Mouse (Mus musculus): Measurements from ENCODE around the gene Apopt1. TPM values are rescaled to one million over a fixed set of nuclear protein-coding genes. Genes with fewer than 3 reads are reported as not detected.

The Apopt1 gene
- polyA plus RNA-seq, 1 experiment from 2014 or later, result 53.0 TPM

DNA sequence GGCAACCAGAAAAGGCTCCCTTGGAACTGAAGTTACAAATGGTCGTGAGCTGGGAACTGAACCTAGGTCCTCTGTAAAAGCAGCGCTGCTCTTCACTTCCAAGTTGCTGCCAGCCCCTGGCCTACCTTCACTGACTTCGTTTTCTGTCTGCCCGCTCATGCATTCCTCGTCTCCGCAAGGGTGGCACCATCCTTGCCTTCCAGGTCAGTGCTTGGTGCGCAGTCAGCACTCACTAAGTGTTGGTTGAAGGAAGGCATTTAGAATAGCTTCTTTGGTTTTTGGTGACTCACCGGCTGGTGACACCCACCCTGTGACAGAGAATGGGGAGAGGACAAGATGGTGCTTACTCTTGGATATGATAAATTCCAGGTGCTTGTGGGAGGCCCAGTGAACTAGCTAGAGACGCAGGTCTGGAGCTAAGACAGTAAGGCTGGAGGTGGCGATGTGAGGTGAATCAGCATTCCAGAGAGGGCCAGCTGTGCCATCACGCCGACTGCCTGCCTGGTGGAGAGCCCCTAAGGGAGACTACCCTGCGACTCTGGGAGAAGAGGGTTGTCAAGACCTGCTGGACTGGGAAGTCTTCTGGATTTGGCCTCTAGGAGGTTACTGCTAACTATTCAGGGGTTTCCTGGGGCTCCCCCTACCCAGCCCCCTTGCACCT, 49.7 kb downstream of the Apopt1 start:
- no peaks in the 10 kb centered on the region for H3K9me3 ChIP-seq
- no peak overlapping the region for H3K27ac ChIP-seq
- H3K4me3 ChIP-seq, result no peak overlapping the region
- ATAC-seq (ENCODE audit: insufficient number of reproducible peaks, insufficient read depth, low FRiP score, low TSS enrichment), result no peak
- H3K9ac ChIP-seq, result no peak overlapping the region
- no peaks in the 10 kb centered on the region for H3K27me3 ChIP-seq
- H3K4me1 ChIP-seq, result peaks cover 34% of the 10 kb centered on the region
- WGBS, result 93% methylated on average over 13 of the region's 13 CpGs
- no peak overlapping the region for H3K4me2 ChIP-seq (replicated peaks)
- H3K36me3 ChIP-seq, result peaks cover 11% of the 10 kb centered on the region; the same call in 1 of the 2 replicates

DNA sequence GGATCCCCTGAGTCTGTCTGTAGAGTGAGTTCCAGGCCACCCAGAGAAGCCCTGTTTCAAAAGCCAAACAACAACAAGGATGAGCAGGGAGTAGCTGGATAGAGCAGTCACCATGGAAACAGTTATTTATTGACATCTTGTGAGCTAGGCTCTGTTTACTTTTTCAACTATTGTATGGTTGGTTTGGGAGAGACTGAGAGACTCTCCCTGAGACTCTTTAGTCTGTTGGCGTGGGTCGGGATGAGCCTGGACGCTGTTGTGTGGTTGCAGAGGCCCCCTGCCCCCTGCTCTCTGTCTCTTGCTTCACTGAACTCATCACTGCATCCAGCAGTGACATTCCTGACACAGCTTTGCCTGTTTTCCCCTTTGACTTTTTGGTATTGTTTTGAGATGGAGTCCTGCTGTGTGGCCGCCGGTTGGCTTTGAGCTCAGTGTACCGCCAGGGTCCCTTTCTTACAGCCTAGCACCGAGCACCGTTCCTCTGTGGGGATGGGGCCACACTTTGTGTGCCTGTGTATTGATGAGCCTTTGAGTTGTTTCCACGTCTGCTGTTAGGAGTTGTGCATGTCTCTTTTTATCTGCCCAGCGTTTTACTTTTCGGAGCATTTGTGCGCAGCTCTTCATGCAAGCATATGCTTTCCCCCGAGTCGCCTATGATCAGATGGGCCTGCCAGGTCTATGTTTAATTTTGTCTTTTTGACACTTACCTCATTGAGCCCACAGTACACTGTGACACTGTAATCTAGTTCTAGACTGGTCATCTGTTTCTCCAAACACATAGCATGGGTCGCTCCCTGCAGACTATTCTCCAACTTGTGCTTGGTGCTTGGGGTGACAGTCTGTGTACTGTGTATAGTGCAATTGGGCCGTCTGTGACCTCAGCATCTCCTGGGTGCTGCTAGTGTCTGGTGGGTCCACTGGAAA, 53.5 kb downstream of the Apopt1 start:
- H3K9ac ChIP-seq, result no peak overlapping the region
- no peak overlapping the region for H3K4me3 ChIP-seq
- H3K9me3 ChIP-seq, result no peaks in the 10 kb centered on the region
- no peak overlapping the region for H3K27ac ChIP-seq
- no peak overlapping the region for H3K4me2 ChIP-seq (replicated peaks)
- H3K27me3 ChIP-seq, result no peaks in the 10 kb centered on the region
- ATAC-seq (ENCODE audit: insufficient number of reproducible peaks, insufficient read depth, low FRiP score, low TSS enrichment), result no peak
- peaks cover 11% of the 10 kb centered on the region; the same call in 1 of the 2 replicates for H3K36me3 ChIP-seq
- 52% methylated on average over 16 of the region's 16 CpGs for WGBS
- peaks cover 21% of the 10 kb centered on the region for H3K4me1 ChIP-seq

DNA sequence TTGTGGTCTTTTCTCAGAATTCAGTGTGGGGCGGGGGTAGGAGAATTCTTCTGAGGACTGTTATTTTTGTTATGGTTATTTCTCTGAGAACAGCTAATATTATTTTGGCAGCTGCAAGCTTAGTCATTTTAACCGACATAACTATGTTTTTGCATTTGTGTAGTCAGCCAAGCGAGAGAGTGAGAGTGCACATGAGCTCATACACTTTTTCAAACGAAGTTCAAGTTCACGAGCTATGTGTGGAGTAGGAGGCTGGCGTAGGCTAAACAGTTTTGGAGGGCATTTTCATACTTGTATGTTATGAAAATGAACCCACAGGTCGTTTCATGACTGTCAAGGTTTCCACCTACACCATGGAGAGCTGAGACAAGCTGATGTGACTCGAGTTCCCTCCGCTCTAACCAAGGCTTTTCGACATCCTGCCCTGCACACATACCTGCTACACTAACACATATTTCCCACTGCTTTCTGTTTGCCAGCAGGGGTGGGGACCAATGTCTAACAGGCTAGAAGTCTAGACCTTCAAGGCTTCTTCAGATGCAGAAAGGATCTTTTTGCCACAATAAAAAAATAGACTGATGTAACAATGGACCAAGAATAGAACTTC, 55.4 kb downstream of the Apopt1 start:
- Histone ChIP-seq H3K4me1 (peaks cover 21% of the 10 kb centered on the region), H3K27me3 (no peaks in the 10 kb centered on the region), H3K4me3 (no peak overlapping the region), H3K9ac (no peak overlapping the region), H3K27ac (no peak overlapping the region), H3K36me3 (peaks cover 18% of the 10 kb centered on the region), H3K4me2 (replicated peaks) (no peak overlapping the region), H3K9me3 (no peaks in the 10 kb centered on the region)
- 94% methylated on average over 10 of the region's 10 CpGs for WGBS
- no peak for ATAC-seq (ENCODE audit: insufficient number of reproducible peaks, insufficient read depth, low FRiP score, low TSS enrichment)

DNA sequence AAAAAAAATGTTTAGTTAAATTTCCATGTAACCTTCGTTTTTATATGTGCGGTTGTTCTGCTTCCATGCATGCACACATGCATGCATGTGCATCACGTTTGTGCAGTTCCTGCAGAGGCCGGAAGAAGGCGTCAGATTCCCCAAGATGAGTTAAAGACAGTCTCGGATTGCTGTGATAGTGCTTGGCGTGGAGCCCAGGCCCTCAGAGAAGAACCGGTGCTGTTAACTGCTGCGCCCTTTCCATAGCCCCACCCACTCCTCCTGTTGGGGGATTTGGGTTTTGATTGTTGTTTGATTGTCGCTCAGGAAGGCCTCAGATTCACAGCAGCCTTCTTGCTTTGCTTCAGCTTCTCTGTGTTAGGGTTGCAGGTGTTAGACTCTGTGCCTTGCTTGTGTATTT, 56.2 kb downstream of the Apopt1 start:
- Histone ChIP-seq H3K4me2 (replicated peaks) (no peak overlapping the region), H3K9ac (peak overlapping the region; percentile 19; the same call in 1 of the 2 replicates), H3K36me3 (peaks cover 25% of the 10 kb centered on the region), H3K9me3 (no peaks in the 10 kb centered on the region), H3K4me1 (peaks cover 21% of the 10 kb centered on the region), H3K27me3 (no peaks in the 10 kb centered on the region), H3K27ac (peak overlapping the region; percentile 50; the same call in 1 of the 2 replicates), H3K4me3 (no peak overlapping the region)
- ATAC-seq (ENCODE audit: insufficient number of reproducible peaks, insufficient read depth, low FRiP score, low TSS enrichment), result no peak; the same call in 1 of the 2 replicates
- 44% methylated on average over 10 of the region's 10 CpGs for WGBS

DNA sequence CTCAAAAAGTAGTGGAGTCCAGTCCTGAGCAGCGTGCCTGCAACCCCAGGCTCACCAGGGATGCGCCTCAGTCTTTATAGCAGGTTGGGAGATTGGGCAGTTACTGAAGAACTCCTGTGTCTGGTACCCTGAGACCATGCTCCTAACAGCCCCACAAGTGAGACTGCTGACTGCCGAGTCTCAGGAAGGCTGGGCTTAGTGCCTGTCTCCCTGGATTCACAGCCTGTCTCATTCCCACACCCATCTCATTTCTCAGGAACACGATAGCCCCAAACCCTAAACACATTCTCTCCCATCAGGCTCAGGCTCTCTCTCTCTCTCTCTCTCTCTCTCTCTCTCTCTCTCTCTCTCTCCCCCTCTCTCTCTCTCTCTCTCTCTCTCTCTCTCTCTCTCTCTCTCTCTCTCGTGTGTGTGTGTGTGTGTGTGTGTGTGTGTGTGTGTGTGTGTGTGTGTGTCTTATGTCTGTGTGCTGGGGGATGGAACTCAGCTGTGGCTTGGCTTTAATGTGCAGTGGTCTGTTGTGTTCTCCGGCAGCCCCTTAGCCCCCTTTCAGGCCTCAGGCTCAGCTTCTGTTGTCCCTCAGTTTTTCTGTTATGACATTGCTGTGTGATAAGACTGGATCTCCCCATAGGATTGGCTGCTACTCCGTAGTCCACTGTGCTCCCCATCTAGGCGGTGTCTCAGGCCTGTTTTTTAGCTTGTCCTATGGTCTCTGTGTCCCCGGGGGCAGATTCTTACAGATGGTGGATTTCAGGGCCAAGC, 56.9 kb downstream of the Apopt1 start:
- WGBS, result 68% methylated on average over 8 of the region's 9 CpGs
- 0 out of 2 replicates have a peak overlapping the region, but pooled peaks have one; percentile 50 for H3K27ac ChIP-seq
- peaks cover 32% of the 10 kb centered on the region for H3K36me3 ChIP-seq
- no peak overlapping the region for H3K9ac ChIP-seq
- no peak overlapping the region for H3K4me3 ChIP-seq
- no peaks in the 10 kb centered on the region for H3K27me3 ChIP-seq
- H3K9me3 ChIP-seq, result no peaks in the 10 kb centered on the region
- peaks cover 21% of the 10 kb centered on the region for H3K4me1 ChIP-seq
- ATAC-seq (ENCODE audit: insufficient number of reproducible peaks, insufficient read depth, low FRiP score, low TSS enrichment), result no peak
- H3K4me2 ChIP-seq (replicated peaks), result no peak overlapping the region

DNA sequence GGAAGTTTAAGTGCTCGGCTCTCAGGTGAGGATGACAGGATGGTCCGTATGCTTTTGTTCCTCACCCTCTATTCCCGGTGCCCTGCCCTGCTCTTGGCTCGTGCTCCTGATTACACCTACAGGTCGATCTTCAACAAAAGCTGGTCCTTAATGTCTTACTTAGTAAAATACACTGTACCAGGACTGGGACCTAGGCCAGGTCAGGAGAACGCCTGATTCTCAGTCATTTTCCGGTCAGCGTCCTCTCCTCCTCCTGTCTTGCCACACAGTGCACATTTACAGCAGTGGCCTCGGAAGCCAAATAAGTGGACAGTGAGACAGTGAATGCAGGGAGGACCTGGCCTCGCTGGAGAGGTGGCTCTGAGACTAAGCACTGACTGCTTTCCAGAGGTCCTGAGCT, 57.6 kb downstream of the Apopt1 start:
- Histone ChIP-seq H3K36me3 (peaks cover 39% of the 10 kb centered on the region), H3K9ac (no peak overlapping the region), H3K4me1 (peaks cover 20% of the 10 kb centered on the region), H3K9me3 (no peaks in the 10 kb centered on the region), H3K4me2 (replicated peaks) (no peak overlapping the region), H3K27me3 (no peaks in the 10 kb centered on the region), H3K27ac (no peak overlapping the region), H3K4me3 (no peak overlapping the region)
- WGBS, result 91% methylated on average over 10 of the region's 10 CpGs
- ATAC-seq (ENCODE audit: insufficient number of reproducible peaks, insufficient read depth, low FRiP score, low TSS enrichment), result no peak

DNA sequence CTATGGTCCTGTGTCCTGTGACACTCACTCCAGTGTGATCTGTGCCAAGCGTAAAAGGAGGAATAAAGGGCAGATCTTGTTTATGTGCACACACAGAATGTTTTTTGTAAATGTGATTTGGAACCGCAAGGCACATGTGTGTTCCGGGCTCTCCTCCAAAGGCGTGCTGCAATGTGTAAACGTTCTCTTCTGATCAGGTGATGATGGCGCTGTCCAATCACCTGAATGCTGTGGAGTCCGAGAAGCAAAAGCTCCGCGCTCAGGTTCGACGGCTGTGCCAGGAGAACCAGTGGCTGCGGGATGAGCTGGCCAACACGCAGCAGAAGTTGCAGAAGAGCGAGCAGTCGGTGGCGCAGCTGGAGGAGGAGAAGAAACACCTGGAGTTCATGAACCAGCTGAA, 61.1 kb downstream of the Apopt1 start:
- ATAC-seq (ENCODE audit: insufficient number of reproducible peaks, insufficient read depth, low FRiP score, low TSS enrichment), result no peak
- WGBS, result 91% methylated on average over 16 of the region's 16 CpGs
- peaks cover 7% of the 10 kb centered on the region for H3K4me1 ChIP-seq
- H3K4me3 ChIP-seq, result no peak overlapping the region
- peaks cover 72% of the 10 kb centered on the region for H3K36me3 ChIP-seq
- H3K27me3 ChIP-seq, result no peaks in the 10 kb centered on the region
- H3K9ac ChIP-seq, result no peak overlapping the region
- no peaks in the 10 kb centered on the region for H3K9me3 ChIP-seq
- H3K4me2 ChIP-seq (replicated peaks), result no peak overlapping the region
- H3K27ac ChIP-seq, result no peak overlapping the region

DNA sequence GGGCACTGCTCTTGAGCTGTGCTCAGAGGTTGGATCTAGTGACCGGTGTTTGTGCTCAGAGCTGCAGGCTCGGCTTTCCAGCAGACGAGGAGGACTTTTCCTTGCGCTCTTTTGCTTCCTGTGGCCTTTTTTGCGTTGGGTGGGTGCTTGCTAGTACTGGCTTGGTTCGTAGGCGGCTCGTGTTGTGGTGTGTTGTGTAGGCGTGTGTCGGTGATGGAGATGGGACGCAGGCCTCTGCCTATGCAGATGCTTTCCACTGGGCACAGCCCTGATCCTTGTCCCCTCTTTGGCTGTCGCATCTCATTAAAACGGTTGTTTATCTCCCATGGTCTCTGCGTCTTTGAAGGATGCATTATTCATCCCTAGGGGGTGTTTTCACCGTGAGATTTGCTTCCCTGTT, 61.8 kb downstream of the Apopt1 start:
- no peak overlapping the region for H3K27ac ChIP-seq
- WGBS, result 82% methylated on average over 15 of the region's 15 CpGs
- H3K9ac ChIP-seq, result no peak overlapping the region
- H3K4me3 ChIP-seq, result no peak overlapping the region
- H3K9me3 ChIP-seq, result no peaks in the 10 kb centered on the region
- no peak for ATAC-seq (ENCODE audit: insufficient number of reproducible peaks, insufficient read depth, low FRiP score, low TSS enrichment)
- H3K36me3 ChIP-seq, result peaks cover 79% of the 10 kb centered on the region
- no peak overlapping the region for H3K4me2 ChIP-seq (replicated peaks)
- peaks cover under 1% of the 10 kb centered on the region; the same call in 1 of the 2 replicates for H3K4me1 ChIP-seq
- no peaks in the 10 kb centered on the region for H3K27me3 ChIP-seq

DNA sequence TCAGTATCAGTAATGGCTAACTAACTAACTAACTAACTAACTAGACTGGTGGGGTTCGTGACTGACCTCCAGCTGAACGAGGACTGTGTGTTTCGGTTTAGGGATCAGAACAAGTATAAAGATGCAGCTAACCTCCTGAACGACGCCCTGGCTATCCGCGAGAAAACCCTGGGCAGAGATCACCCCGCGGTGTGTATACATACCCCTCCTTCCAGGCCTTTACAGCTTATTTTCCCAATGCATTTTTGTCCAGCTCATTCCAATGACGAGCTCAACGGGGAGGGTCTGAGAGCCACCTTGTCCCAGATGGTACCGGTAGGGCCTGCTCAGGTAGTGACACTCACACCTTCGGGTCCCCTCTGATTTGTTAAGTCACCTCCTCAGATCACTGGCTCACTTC, 64.9 kb downstream of the Apopt1 start:
- no peak for ATAC-seq (ENCODE audit: insufficient number of reproducible peaks, insufficient read depth, low FRiP score, low TSS enrichment)
- Histone ChIP-seq H3K36me3 (peaks cover 97% of the 10 kb centered on the region), H3K4me3 (no peak overlapping the region), H3K4me1 (no peaks in the 10 kb centered on the region), H3K9me3 (no peaks in the 10 kb centered on the region), H3K27me3 (no peaks in the 10 kb centered on the region), H3K27ac (no peak overlapping the region), H3K9ac (no peak overlapping the region), H3K4me2 (replicated peaks) (no peak overlapping the region)
- WGBS, result 94% methylated on average over 13 of the region's 13 CpGs

DNA sequence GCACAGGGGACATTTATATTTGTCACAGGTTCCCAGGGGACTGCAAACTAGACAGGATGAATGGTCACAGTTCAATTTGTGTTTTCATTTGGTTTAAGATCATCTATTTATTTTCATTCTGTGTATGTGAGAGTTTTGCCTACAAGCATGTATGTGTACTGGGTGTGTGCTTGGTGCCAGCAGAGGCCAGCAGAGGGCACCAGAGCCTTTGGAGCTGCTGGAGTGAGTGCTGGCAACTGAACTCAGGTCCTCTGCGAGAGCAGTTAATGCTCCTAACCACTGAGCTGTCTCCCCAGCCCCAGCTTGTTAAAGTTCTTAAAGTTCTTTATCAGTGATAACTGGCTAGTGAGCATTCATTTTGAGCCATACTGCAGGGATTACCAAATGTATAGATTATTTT, 66.5 kb downstream of the Apopt1 start:
- no peak overlapping the region for H3K9ac ChIP-seq
- no peak for ATAC-seq (ENCODE audit: insufficient number of reproducible peaks, insufficient read depth, low FRiP score, low TSS enrichment)
- no peaks in the 10 kb centered on the region for H3K27me3 ChIP-seq
- no peak overlapping the region for H3K4me3 ChIP-seq
- H3K36me3 ChIP-seq, result peaks cover 95% of the 10 kb centered on the region
- WGBS, result 100% methylated on average over 1 of the region's 1 CpGs
- no peaks in the 10 kb centered on the region for H3K9me3 ChIP-seq
- no peak overlapping the region for H3K27ac ChIP-seq
- no peaks in the 10 kb centered on the region for H3K4me1 ChIP-seq
- H3K4me2 ChIP-seq (replicated peaks), result no peak overlapping the region

DNA sequence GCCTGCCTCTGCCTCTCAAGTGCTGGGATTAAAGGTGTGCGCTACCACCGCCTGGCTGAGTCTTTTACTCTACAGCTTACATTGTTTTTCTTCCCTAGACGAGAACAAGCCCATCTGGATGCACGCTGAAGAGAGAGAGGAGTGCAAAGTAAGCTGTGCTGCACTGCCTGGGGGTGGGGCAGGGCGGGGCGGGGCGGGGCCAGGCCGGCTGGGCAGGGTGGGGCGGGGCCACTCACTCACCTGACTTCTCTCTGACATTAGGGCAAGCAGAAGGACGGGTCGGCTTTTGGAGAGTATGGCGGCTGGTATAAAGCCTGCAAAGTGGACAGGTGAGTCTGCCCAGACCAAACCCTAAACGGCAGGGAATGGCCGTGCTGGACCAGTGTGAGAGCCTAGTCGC, 72.1 kb downstream of the Apopt1 start:
- no peak overlapping the region for H3K27ac ChIP-seq
- H3K36me3 ChIP-seq, result peaks cover 95% of the 10 kb centered on the region
- WGBS, result 75% methylated on average over 15 of the region's 15 CpGs
- no peak overlapping the region for H3K4me2 ChIP-seq (replicated peaks)
- no peak for ATAC-seq (ENCODE audit: insufficient number of reproducible peaks, insufficient read depth, low FRiP score, low TSS enrichment)
- no peaks in the 10 kb centered on the region for H3K27me3 ChIP-seq
- no peak overlapping the region for H3K4me3 ChIP-seq
- no peaks in the 10 kb centered on the region for H3K9me3 ChIP-seq
- H3K9ac ChIP-seq, result no peak overlapping the region
- no peaks in the 10 kb centered on the region for H3K4me1 ChIP-seq
